Mouse (Mus musculus) retina, embryonic 14.5 days (tissue): ENCODE results near the gene Cog8.
"Not testable (repeated sequence)": the region's sequence is repeated elsewhere in the genome, so short reads cannot be mapped to it uniquely, and the experiment has no call there.

Experiments
- DNase-seq: peaks from one replicate; pipeline ENCODE4 v3.0.0-alpha.2; 2015; ENCODE audit warnings: low spot score

Cog8 gene

GRCm38 (mm10) chr8:107040632-107041031 is 15.9 kb downstream of the Cog8 start:
- DNase-seq: no peak

GRCm38 (mm10) chr8:107036626-107037025 is 19.9 kb downstream of the Cog8 start:
- DNase-seq: no peak

- DNase-seq: no peak
These were observed 20.8 kb downstream of the Cog8 start for GRCm38 (mm10) chr8:107035641-107036040.

- not testable (repeated sequence) for DNase-seq
These were observed 22.9 kb downstream of the Cog8 start for GRCm38 (mm10) chr8:107033609-107034008.

- peak; percentile 16 for DNase-seq
These were observed 24.9 kb downstream of the Cog8 start for GRCm38 (mm10) chr8:107031577-107032090.

GRCm38 (mm10) chr8:107030650-107031576 is 25.6 kb downstream of the Cog8 start, which contains the start of gene Vps4a:
Gene Vps4a, plus strand, starts transcription at chr8:107031222.
- peak; percentile 98 for DNase-seq

GRCm38 (mm10) chr8:107030058-107030457 is 26.4 kb downstream of the Cog8 start:
- DNase-seq: no peak

- DNase-seq: no peak
These were observed 27.2 kb downstream of the Cog8 start for GRCm38 (mm10) chr8:107029310-107029709.

- no peak for DNase-seq
These were observed 33.0 kb downstream of the Cog8 start for GRCm38 (mm10) chr8:107023479-107023878.

GRCm38 (mm10) chr8:107014915-107015314 is 41.6 kb downstream of the Cog8 start:
- no peak for DNase-seq

- no peak for DNase-seq
These were observed 43.8 kb downstream of the Cog8 start for GRCm38 (mm10) chr8:107012666-107013065.

GRCm38 (mm10) chr8:107007795-107008194 is 48.7 kb downstream of the Cog8 start:
- DNase-seq: no peak

GRCm38 (mm10) chr8:107002532-107002931 is 54.0 kb downstream of the Cog8 start:
- peak; percentile 93 for DNase-seq

- DNase-seq: no peak
These were observed 57.4 kb downstream of the Cog8 start for GRCm38 (mm10) chr8:106999068-106999467.

- DNase-seq: no peak
These were observed 59.1 kb downstream of the Cog8 start for GRCm38 (mm10) chr8:106997416-106997815.

GRCm38 (mm10) chr8:106996339-106996738 is 60.1 kb downstream of the Cog8 start:
- DNase-seq: not testable (repeated sequence)
